Mouse (Mus musculus): ENCODE data around the gene Npcd. TPM values are rescaled to one million over a fixed set of nuclear protein-coding genes. Genes with fewer than 3 reads are reported as not detected.
"Not testable (repeated sequence)": the region's sequence is repeated elsewhere in the genome, so short reads cannot be mapped to it uniquely, and the experiment has no call there.

Gene Npcd
- total RNA-seq, 2 experiments from 2014 or later: not detected

DNA sequence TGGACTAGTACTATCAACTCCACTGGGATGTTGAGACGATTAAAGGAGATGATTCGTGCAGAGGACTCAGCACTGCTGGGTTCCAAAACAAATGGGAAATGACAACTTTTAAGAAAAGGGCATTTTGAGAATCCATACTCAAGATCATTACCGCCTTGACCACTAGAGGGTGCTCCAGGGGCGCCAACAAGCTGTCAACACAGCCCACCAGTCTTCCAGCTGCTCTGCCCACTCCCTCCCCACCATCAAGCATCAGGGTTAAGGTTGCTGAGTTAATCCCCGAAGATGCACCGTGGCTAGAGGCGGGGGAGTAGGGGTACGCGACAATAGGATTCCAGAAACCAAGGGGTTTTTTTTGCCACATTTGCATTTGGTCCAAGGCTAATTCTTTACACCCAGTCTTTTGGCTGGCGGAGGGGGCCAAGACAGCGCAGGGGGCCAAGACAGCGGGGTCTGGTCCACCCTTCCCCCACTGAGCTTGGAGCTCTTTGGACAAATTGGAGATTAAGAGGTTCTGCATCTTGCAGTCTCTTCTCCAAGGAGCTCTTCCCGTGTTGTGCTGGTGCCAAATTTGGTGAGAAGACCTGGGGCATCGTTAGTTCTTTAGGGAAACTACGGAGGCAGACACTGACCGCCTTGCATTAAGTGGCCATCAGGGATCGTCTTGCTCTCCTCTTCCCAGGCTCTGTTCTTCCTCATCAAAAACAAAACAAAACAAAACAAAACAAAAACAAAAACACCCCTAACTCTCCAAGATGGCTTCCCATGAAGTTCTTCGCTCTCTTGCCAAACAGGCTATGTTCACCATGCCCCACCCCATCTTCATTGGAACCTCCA is 1.8 kb downstream of the Npcd start:
- peak; percentile 68 for ATAC-seq (replicated peaks; ENCODE audit: poor library complexity)

DNA sequence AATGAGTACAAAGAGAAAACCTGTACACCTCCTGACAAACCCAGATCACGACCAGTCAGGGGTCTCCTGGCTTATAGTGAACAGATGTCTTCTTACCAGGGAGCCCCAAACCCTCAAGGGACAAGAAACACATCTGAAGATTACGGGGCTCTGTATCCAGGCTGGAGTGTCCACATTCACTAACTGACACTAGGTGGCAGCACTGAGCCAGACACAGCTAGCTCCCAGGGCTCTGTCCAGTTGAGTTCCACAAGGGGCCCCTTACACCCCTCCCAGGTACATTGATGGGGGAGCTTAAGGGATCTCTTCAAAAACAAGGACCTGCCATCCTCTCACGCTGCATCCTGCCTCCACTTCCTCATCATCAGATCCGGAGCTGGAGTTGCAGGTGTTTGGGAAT is 3.6 kb downstream of the Npcd start:
- ATAC-seq (replicated peaks; ENCODE audit: poor library complexity): peak; percentile 56

DNA sequence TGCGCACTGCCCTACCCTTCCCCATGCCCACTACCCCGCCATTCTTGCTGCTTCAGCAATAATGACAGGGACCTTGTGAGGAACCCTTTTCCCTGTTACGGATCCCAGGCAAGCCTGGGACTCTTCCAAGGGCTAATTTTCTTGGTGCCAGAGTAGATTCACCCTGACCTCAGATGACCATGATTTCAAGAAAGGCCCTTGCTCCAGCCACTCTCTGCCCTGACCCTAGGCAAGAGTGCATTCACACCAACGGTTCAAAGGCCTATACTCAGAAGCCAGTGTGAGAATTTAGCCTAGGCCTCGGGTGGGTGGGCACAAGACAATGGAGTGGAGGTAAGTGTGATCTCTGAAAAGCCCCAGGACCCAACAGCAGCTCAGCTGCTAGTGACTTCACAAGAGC is 4.6 kb downstream of the Npcd start:
- ATAC-seq (replicated peaks; ENCODE audit: poor library complexity): no peak

DNA sequence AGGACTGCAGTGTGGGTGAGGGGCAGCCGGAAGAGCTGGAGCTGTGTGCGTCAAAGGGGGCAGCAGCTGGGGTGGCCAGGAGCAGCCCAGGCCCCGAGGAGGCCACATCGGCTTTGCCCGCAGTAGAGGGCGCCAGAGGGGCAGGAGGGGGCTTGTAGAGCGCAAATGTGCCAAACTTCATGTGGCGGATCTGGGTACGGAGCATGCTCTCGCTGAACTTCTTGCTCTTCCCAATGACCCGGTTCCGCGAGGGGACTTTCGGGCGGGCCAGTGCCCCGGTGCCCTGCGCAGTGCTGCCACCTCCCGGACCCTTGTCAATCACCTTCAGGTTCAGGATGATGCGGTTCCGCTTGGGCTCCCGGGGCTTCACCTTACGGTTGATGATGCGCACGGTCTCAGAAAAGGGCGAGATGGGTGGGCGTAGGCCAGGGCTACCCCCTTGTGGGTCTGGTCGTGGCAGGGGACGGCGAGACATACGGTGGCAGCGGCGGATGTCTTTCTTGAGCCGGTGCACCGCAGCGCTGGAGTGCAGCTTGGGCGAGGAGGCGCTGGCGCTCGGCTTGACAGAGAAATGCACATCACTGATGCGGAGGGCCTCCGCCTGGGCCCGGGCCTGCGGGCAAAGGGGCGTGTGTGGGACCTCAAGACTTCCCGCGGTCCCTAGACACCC is 5.5 kb downstream of the Npcd start:
- no peak for ATAC-seq (replicated peaks; ENCODE audit: poor library complexity)

DNA sequence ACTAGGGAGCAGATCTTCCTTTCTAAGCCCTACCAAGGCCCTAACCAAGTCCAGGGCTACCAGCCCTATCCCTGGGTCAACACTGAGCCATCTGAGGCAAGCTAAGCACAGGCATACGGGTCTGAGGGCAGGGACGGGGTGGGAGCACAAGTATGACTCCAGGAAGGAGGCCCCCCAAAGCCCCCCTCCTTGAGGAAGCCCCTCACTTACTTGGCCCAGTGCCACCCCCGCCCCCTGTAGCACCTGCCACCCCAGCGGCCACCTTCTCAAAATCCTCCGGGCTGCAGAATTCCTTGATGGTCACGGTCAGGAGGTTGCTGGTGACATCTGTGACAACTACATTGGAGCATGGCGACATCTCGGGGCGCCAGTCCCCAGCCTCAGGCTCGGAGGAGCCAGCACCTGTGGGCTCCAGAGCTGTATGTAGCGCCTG is 6.2 kb downstream of the Npcd start:
- no peak for ATAC-seq (replicated peaks; ENCODE audit: poor library complexity)

DNA sequence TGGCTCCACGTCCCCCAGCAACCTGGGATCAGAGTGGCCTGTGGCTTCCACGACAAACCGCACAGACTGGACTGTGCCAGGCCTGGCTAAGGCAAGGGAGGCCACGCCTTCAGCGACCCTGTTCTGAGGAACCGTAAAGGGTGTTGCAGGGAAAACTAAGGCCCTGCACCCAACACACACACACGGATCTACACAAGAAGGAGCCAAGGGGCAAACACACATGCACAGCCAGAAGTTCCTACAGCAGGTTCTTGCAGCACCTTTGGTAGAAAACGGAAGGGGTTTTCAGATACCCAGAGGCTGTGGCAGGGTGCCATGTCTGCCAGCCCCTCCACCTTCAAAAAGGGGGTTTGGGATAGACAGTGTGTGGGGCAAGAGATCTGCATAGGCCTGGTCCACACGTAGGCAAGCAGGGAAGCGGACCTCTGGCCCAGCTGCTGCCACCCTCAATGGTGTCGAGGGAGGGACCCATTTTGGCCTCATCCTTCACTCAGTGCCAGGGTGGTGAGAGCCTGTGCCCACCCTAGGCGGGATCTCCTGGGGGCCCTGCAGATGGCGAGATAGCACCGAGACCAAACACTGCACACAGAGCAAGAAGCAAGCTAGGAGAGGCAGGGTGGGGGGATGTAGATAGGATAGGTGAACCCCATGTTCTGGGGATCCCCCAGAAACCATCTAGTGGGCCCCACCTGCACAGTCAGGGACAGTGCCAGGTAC is 6.8 kb downstream of the Npcd start:
- no peak for ATAC-seq (replicated peaks; ENCODE audit: poor library complexity)

DNA sequence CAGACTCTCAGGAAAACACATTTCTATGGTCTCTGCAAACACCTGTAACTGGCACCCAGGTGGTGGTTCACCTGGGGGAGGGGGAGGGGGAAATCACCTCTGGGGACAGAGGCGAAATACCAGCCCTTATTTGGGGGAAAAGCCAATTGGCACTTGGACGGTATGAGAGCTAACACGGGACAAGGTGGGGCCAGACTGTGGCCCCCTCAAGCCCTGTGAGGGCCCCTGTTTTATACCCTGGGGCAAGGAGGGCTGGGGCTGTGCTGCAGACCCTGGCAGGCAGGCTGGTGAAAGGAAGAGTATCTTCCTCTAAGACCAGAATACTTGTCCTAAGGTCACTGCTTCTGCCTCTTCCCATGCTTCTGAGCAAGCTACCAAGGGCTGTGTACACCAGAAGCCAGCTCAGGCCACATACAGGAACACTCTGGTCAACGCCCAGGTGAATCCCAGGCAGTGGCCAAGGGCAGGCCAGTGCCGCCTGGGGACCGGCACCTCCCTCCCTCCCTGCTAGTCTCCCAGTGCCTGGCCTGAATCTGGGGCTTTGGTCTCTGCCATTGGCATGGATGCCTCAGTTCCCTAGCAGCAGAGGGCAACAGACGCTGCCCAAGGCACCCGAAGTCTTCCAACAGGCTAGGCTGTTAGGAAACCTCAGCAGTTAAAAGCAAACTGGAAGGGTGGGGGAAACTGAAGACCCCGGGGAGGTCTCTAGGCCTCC is 7.7 kb downstream of the Npcd start:
- ATAC-seq (replicated peaks; ENCODE audit: poor library complexity): no peak

DNA sequence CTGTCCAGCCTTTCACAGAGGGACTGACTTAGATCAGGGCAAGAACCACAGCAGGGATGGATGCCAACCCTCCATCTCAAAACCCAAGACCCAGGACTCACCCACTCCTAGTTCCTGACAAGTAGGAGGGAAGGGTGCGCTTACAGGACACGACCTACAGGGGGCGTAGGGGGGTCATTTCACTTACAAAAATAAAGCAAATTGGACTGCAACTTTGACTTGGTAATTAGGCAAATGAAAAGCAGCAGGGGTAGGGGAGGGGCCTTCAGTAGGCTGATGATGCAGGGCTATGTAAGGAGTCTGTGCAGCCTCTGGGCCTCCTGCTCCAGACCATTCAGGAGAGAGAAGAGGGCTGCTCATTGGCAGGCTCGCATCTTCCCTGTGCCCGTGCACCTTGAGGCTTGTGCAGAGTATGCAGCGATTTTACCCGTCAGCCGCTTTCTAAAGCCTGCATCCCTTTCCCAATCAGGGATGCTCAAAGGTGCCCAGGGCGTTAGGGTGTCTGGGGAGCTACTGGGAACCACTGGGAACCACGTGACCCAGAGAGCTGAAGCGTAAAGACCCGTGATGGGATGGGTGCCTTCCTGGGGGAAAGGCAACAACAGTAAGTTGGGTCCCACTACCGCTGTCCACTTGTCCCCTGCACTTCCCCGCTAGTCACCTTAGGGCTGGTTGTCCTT is 8.8 kb downstream of the Npcd start:
- peak; percentile 38; the same call in 1 of the 2 replicates for ATAC-seq (replicated peaks; ENCODE audit: poor library complexity)

DNA sequence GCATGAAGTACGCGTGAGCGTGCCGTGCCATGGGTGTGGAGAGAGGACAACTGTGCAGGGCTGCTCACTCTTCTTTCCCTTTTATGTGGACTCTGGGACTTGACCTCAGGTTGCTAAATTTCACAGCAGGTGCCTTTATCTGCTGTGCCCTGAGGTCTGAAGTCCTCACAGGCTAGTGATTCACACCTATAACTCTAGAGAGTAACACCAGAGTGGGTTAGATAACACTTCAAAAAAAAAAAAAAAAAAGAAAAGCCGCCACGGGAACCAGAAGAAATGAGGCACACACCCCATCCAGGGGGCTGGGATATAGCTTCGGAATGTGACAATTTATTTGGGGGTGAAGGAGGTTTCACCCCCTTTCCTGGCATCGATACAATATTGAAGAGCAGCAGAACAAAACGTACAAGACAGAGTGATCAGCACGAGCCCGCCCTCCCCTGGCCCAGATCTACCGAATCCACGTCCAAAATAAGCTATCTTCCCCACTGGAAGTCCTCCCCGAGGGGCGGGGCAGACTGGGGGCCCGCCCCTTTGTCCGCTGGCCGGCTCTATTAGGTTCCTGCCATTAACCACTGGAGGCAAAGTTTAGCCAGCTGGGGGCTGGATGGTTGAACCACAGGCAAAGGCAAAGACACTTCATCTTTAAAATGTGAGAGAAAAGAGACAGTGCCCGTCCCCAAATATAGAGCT is 10.3 kb downstream of the Npcd start:
- ATAC-seq (replicated peaks; ENCODE audit: poor library complexity): peak; percentile 40; the same call in 1 of the 2 replicates

DNA sequence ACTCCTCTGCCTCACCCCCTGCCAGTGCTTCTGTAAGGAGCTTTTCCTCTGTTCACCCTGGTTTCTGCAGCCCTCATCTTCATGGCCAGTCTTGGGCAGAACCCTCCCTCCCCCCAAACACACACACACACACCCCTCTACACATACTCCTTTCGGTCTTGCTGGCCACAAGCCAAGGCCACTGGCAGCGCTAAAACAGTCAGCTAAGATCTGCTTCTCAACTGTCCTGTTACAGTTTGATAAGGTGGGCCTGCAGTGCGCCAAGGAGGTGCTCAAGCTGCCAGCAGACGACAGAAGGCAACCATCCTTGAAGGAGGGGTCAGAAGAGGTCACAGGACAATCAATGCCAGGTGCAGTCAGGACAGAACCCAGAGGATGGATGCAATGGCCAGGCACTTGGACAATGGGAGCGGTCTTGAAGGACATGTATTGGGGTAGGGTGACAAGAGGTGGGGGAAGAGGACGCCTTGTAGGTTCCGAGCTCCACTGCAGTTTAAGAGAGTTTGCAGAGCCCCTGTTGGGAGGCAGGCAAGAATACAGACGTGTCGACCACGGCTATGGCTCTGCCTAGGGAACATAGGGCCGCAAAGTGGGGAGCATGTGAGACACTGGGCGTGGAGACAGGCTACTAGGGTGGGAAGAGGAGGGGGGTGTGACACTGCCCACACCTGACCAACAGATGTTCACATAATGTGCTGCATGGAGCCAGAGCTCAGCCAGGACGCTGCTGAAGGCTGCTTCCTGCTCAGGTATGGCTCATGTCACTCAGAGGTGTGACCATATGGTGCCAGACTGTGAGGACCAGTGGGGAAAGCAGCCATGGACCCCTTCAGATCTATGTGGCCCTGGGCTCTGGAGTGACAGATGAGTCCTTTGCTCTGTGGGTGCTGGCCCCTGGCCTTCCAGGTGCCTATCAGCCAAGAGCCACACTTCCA is 11.5 kb downstream of the Npcd start:
- peak; percentile 81 for ATAC-seq (replicated peaks; ENCODE audit: poor library complexity)

DNA sequence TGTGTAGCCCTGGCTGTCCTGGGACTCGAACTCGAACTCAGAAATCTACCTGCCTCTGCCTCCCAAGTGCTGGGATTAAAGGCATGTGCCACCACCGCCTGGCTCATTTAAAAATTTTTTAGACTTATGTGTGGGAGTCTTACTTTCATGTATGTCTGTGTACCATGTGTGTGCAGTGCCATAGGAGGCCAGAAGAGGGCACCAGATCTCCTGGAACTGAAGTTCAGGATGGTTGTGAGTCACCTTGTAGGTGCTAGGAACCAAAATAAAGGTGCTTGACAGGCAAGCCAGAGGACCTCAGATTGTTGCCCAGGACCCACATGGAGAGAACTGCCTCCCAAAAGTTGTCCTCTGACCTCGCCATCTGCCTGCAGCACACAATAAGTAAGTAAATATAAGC is 15.7 kb downstream of the Npcd start:
- no peak for ATAC-seq (replicated peaks; ENCODE audit: poor library complexity)

DNA sequence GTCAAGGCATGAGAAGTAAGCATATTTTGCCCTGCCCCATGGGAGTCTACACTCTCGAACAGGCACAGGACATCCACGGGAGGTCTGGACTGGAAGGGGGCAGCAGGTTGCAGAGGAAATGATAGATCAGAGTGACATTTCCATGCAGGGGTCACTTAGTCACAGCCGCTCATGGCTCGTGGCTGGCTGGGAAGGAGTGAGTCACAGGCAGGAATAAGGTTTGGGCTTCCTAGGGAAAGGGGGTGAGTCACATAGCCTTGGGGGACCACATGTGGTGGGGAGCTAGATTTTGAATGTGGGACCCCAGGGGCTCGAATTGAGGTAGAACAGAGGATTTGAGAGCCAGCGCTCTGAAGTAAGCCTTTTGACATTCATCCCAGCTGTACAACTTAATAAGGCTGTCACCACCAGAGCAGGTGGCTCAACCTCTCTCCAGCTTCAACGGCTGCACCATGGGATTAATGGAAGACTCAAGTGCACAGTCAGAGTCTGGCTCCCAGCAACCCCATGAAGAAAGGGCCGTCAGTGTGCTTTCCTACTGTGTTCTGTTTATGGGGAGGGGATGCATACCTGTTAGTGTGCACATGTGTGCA is 20.3 kb downstream of the Npcd start:
- ATAC-seq (replicated peaks; ENCODE audit: poor library complexity): no peak

DNA sequence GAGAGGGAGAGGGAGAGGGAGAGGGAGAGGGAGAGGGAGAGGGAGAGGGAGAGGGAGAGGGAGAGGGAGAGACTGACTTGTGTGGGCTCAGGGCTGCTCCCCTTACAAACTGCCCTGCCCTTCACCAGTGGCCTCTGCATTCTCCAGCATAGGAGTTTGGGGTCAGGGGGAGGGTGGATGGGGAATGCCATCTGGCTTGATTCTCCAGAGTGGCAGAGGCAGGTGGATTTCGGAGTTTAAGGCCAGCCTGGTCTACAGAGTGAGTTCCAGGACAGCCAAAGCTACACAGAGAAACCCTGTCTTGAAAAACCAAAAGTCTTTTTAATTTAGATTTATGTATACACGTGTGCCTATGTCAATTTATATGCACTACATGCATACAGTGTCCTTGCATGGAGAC is 21.2 kb downstream of the Npcd start:
- not testable (repeated sequence) for ATAC-seq (replicated peaks; ENCODE audit: poor library complexity)

DNA sequence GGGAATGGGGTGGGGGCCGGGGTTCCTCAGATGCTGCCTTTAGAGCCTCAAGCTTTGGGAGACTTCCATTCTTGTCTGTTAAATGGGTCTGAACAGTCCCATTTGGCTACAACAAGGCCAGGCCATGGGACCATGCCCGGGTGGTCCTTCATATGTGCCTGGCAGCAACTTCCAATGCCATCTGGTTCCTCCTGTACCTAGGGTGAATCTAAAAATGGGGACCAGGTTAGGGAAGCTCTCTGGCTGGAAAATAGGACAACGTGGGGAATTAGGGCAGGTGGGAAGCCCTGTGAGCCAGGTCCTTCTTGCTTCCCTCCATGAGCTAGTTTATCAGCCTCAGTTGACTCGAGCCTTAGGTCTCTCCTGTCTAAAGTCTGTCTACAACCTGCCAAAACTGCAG is 23.0 kb downstream of the Npcd start:
- ATAC-seq (replicated peaks; ENCODE audit: poor library complexity): no peak

DNA sequence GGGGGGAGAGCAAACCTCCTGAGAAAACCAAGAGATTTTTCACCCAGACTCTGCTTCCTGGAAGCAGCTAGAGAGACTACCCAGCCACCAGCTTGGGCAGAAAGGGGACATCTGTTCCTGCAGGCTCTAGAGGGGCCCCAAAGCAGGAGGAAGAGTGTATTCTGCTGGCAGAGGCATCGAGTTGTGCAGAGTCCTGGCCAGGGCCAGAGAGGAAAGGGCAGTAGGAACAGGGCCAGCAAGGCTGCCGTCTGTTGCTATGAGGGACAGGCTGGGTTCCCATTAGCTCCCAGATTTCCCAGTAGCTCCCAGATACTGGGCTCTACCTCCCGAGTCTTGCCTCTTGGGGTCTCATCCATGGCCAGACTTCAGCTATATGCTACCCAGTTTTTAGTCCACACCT is 24.0 kb downstream of the Npcd start:
- ATAC-seq (replicated peaks; ENCODE audit: poor library complexity): no peak

DNA sequence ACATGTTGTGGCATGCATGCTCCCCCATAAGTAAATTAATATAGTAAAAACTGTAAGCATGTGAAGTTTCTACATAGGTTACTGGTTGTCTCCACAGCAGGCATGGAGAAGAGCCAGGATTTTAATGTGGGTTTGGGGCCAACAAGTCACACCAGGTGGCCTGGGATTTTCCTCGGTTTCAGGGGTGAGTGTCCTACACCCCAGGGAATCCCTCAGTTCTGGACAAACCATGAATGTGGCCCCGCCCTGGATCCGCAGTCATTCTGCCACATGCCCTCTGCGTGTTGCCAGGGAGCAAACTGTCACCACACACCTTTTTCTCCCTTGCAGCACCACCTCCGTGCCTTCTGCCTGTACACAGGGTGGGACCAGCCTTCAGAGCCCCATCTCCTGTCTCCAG is 25.4 kb downstream of the Npcd start:
- no peak for ATAC-seq (replicated peaks; ENCODE audit: poor library complexity)

DNA sequence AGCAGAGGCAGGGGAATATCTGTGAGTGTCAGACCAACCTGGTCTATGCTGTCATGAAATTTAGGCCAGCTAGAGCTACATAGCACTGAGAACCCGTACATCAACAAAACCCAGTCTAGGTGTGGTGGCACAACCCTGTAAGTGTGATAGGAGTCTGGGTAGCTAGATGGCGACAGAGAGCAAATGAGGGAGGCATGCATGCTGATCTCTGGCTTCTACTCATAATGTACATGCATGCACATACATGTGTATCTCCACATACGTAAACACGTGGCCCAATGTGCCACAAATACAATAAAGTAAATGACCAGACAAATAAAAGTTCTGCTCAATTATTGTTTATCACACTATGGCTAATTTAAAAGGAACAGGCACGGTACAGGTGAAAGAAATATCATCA is 25.9 kb downstream of the Npcd start:
- ATAC-seq (replicated peaks; ENCODE audit: poor library complexity): peak; percentile 91

DNA sequence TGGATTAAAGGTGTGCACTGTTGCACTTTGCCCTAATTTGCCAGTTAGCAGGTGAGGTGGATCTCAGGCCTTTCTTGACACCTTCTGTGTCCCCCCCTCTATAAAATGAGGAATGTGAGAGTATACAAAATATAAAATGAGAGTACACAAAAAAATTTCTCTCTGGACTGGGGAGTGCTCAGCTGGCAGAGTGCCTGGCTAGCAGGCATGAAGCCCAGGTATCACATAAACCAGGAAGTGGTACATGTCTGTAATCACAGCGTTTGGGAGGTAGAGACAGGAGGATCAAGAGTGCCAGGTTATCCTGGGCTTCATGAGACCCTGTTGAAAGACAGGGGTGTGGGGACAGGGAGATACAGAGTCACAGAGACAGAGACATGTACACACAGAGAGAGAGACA is 27.0 kb downstream of the Npcd start:
- no peak for ATAC-seq (replicated peaks; ENCODE audit: poor library complexity)

All from megakaryocyte progenitor cell, adult 5-6 weeks (primary cell).